Mouse (Mus musculus) left cerebral cortex, postnatal 14 days (tissue): Measurements from ENCODE around the gene Dctn1. TPM values are rescaled to one million over a fixed set of nuclear protein-coding genes. Genes with fewer than 3 reads are reported as not detected.

Experiments used
- total RNA-seq, 2 experiments: library from RNA; stranded (reverse); gene quantifications; 2 replicates each; pipeline ENCODE4 v1.2.3; 2021

The Dctn1 gene
- total RNA-seq, 2 experiments from 2014 or later = 341 to 348 TPM

Other genes with a start within 250 kb of the Dctn1 start
- gene Sema4f, start 226.2 kb upstream of the Dctn1 start, total RNA-seq = 10 to 100 TPM; 44.5 to 45.6 TPM
- gene M1ap, start 219.0 kb upstream of the Dctn1 start, total RNA-seq = under 1 TPM in 1 of 2 experiments, not detected in 1; 0.23 TPM
- 1 to 10 TPM; 1.5 to 2.3 TPM for gene Dok1, start 132.4 kb upstream of the Dctn1 start, total RNA-seq
- 1 to 10 TPM; 3.0 to 3.3 TPM for gene Loxl3, start 131.7 kb upstream of the Dctn1 start, total RNA-seq
- 100 to 1,000 TPM; 104 to 113 TPM for gene Aup1, start 111.4 kb upstream of the Dctn1 start, total RNA-seq
- gene Htra2, start 110.6 kb upstream of the Dctn1 start, total RNA-seq = 10 to 100 TPM; 52.2 to 57.5 TPM
- under 1 TPM; 0.44 to 0.79 TPM for gene Dqx1, start 108.1 kb upstream of the Dctn1 start, total RNA-seq
- gene Tlx2, start 95.6 kb upstream of the Dctn1 start, total RNA-seq = not detected
- gene Pcgf1, start 88.1 kb upstream of the Dctn1 start, total RNA-seq = 10 to 100 TPM; 21.9 to 24.3 TPM
- under 1 TPM in 1 of 2 experiments, not detected in 1; 0.46 TPM for gene Lbx2, start 79.6 kb upstream of the Dctn1 start, total RNA-seq
- gene Ccdc142, start 64.3 kb upstream of the Dctn1 start, total RNA-seq = 1 to 10 TPM; 3.5 to 4.9 TPM
- 1 to 10 TPM; 4.1 to 5.5 TPM for gene Gm42688, start 64.3 kb upstream of the Dctn1 start, total RNA-seq
- 10 to 100 TPM; 61.7 to 64.8 TPM for gene Mrpl53, start 56.9 kb upstream of the Dctn1 start, total RNA-seq
- gene Mogs, start 50.4 kb upstream of the Dctn1 start, total RNA-seq = 10 to 100 TPM; 24.4 to 27.3 TPM
- gene Wbp1, start 44.4 kb upstream of the Dctn1 start, total RNA-seq = 10 to 100 TPM; 44.2 to 53.8 TPM
- gene Ino80b, start 40.5 kb upstream of the Dctn1 start, total RNA-seq = 10 to 100 TPM; 15.1 to 18.8 TPM
- gene Rtkn, start 30.5 kb upstream of the Dctn1 start, total RNA-seq = 10 to 100 TPM; 55.2 to 62.4 TPM
- 10 to 100 TPM; 29.0 to 31.6 TPM for gene Wdr54, start 9.5 kb upstream of the Dctn1 start, total RNA-seq
- gene 1700003E16Rik, start 9.5 kb upstream of the Dctn1 start, total RNA-seq = 10 to 100 TPM; 31.4 to 32.5 TPM
- gene Slc4a5, start 53.9 kb downstream of the Dctn1 start, total RNA-seq = 1 to 10 TPM; 1.1 TPM
- 1 to 10 TPM; 6.2 to 6.6 TPM for gene Mthfd2, start 160.0 kb downstream of the Dctn1 start, total RNA-seq
- gene Mob1a, start 160.1 kb downstream of the Dctn1 start, total RNA-seq = 10 to 100 TPM; 22.0 to 22.4 TPM
- gene Bola3, start 183.2 kb downstream of the Dctn1 start, total RNA-seq = 10 to 100 TPM; 41.2 to 45.5 TPM